Mouse (Mus musculus) intestine, embryonic 16.5 days (tissue): Measurements from ENCODE around the gene Lgals9. TPM values are rescaled to one million over a fixed set of nuclear protein-coding genes. Genes with fewer than 3 reads are reported as not detected.
"Not testable (repeated sequence)": the region's sequence is repeated elsewhere in the genome, so short reads cannot be mapped to it uniquely, and the experiment has no call there.

Experiments used
- ATAC-seq: fragments of 200-750 bp; cut with Nextera tagmentation; 2 replicates; pipeline ENCODE4 v1.8.0; 2017; ENCODE audit warnings: moderate TSS enrichment, moderate library complexity
- H3K27ac ChIP-seq: fragments of 300-500 bp; sonication (generic); 2 replicates; pipeline ENCODE4 v1.5.1; 2014; ENCODE audit warnings: mild to moderate bottlenecking, low read length
- H3K27me3 ChIP-seq: fragments of 300-500 bp; sonication (generic); replicated peaks from 2 replicates; pipeline ENCODE4 v1.6.1; 2014; ENCODE audit warnings: low read length, control low read depth, mixed read lengths; ENCODE audit not compliant: control insufficient read depth, insufficient read depth
- H3K36me3 ChIP-seq: fragments of 300-500 bp; sonication (generic); 2 replicates; pipeline ENCODE4 v1.6.1; 2014; ENCODE audit warnings: low read length, control low read depth; ENCODE audit not compliant: control insufficient read depth, insufficient read depth
- H3K4me1 ChIP-seq: fragments of 300-500 bp; sonication (generic); 2 replicates; pipeline ENCODE4 v1.6.1; 2014; ENCODE audit warnings: low read length, control low read depth, mixed read lengths; ENCODE audit not compliant: control insufficient read depth, insufficient read depth
- H3K4me2 ChIP-seq: fragments of 300-500 bp; sonication (generic); 2 replicates; pipeline ENCODE4 v1.6.1; 2014; ENCODE audit warnings: low read depth, low read length, control low read depth
- H3K4me3 ChIP-seq: fragments of 300-500 bp; sonication (generic); 2 replicates; pipeline ENCODE4 v1.5.1; 2014; ENCODE audit warnings: mild to moderate bottlenecking, low read length
- H3K9ac ChIP-seq: fragments of 300-500 bp; sonication (generic); 2 replicates; pipeline ENCODE4 v1.6.1; 2014; ENCODE audit warnings: low read depth, low read length
- H3K9me3 ChIP-seq: fragments of 300-500 bp; sonication (generic); 2 replicates; pipeline ENCODE4 v1.6.1; 2016; ENCODE audit warnings: low read length, control low read depth; ENCODE audit not compliant: control insufficient read depth
- WGBS: fragments of 180-500 bp; shearing (Covaris S2); extraction: QIAGEN DNeasy Blood & Tissue Kit; methylation state at CpG from one replicate; pipeline ENCODE4 v1.1.7; 2014; 5-methylcytosine and 5-hydroxymethylcytosine counted together
- polyA plus RNA-seq: library from polyadenylated mRNA; unstranded; fragments of >200 nt; fragmentation: Nextera tagmentation; extraction: Ambion mirVana; gene quantifications from 2 replicates; pipeline ENCODE4 v1.2.1, GENCODE M21; 2015

Gene Lgals9
- polyA plus RNA-seq, 1 experiment from 2014 or later, result 96.1 TPM

DNA sequence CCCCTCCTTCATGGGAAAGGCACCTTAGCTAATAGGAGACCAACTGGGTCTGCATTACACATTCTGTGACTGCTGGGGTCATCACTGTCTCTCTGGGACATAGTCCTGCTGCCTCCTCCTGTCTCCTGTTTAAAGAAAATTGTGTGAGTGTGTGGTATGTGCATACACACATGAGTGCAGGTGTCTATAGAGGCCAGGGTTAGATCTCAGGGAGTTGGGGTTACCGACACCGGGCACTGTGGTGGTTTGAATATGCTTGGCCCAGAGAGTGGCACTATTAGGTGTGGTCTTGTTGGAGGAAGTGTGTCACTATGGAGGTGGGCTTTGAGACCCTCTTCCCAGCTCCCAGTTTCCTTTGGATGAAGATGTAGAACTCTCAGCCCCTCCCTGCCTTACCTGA is 27.8 kb upstream of the Lgals9 start:
- no peak overlapping the region for H3K9ac ChIP-seq
- H3K36me3 ChIP-seq, result peaks cover 3% of the 10 kb centered on the region; the same call in 1 of the 2 replicates
- no peak overlapping the region for H3K4me3 ChIP-seq
- H3K27ac ChIP-seq, result no peak overlapping the region
- H3K4me1 ChIP-seq, result peaks cover 18% of the 10 kb centered on the region
- no peaks in the 10 kb centered on the region for H3K27me3 ChIP-seq
- no peaks in the 10 kb centered on the region for H3K9me3 ChIP-seq
- H3K4me2 ChIP-seq, result no peak overlapping the region
- 100% methylated on average over 2 of the region's 2 CpGs for WGBS
- ATAC-seq, result no peak

GRCm38 (mm10) chr11:79008891-79009290 is 24.1 kb upstream of the Lgals9 start:
- Histone ChIP-seq H3K4me1 (peaks cover 16% of the 10 kb centered on the region), H3K27me3 (no peaks in the 10 kb centered on the region), H3K4me3 (no peak overlapping the region), H3K27ac (no peak overlapping the region), H3K9me3 (no peaks in the 10 kb centered on the region), H3K4me2 (no peak overlapping the region), H3K9ac (no peak overlapping the region), H3K36me3 (peaks cover 3% of the 10 kb centered on the region; the same call in 1 of the 2 replicates)
- WGBS, result 77% methylated on average over 7 of the region's 7 CpGs
- no peak for ATAC-seq

DNA sequence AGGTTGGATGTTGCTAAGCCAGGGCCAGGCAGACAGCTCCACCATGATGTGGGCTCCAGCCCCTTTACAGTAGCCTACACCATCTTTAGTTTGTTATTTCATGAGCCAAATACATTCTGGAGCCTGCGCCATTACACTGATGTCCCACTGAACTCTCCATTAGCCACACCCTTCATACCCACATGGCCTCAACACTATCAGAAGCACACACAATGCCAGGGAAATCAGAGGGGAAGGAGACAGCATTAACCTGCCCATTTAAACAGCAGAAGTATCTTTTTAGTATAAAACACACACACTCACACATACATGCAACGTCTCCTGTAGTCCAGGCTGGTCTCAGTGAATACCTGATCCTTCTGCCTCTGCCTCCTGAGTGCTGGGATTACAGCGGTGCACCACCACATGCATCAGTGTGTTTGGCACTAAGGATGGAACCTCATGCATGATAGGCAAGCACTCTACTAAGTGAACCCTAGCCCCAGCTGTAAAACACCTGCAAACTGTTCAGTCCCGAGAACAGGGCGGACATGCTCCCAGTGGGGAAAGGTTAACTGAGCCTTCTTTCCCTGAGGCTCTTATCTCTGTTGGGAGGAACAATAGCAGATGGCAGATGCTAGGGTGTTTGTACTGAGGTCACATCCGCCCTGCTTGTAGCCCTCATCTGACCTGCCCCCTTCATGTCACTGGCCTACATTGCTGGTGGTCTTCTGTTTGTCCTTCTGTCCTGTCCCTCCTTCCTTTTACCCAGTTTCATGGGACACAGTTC is 23.4 kb upstream of the Lgals9 start:
- peak; percentile 52 for ATAC-seq

GRCm38 (mm10) chr11:79007356-79007755 is 22.6 kb upstream of the Lgals9 start:
- not testable (repeated sequence) for H3K9me3 ChIP-seq, H3K36me3 ChIP-seq, H3K9ac ChIP-seq, H3K4me2 ChIP-seq, H3K27ac ChIP-seq, H3K4me3 ChIP-seq, H3K27me3 ChIP-seq, ATAC-seq
- peaks cover 28% of the 10 kb centered on the region for H3K4me1 ChIP-seq
- WGBS, result 67% methylated on average over 3 of the region's 3 CpGs

More for the DNA sequence above, 23.4 kb upstream of the Lgals9 start:
- Histone ChIP-seq H3K27ac (peak overlapping the region; percentile 75), H3K4me1 (peaks cover 21% of the 10 kb centered on the region), H3K27me3 (no peaks in the 10 kb centered on the region), H3K36me3 (peaks cover 3% of the 10 kb centered on the region; the same call in 1 of the 2 replicates), H3K9me3 (no peaks in the 10 kb centered on the region), H3K4me2 (no peak overlapping the region), H3K4me3 (no peak overlapping the region), H3K9ac (no peak overlapping the region; the same call in 1 of the 2 replicates)
- WGBS, result 74% methylated on average over 6 of the region's 6 CpGs

GRCm38 (mm10) chr11:79006417-79006816 is 21.7 kb upstream of the Lgals9 start:
- WGBS, result 47% methylated on average over 5 of the region's 5 CpGs
- H3K27me3 ChIP-seq, result no peaks in the 10 kb centered on the region
- no peaks in the 10 kb centered on the region for H3K9me3 ChIP-seq
- peak; percentile 44 for ATAC-seq
- no peaks in the 10 kb centered on the region for H3K36me3 ChIP-seq
- no peak overlapping the region for H3K4me3 ChIP-seq
- H3K9ac ChIP-seq, result no peak overlapping the region
- peaks cover 33% of the 10 kb centered on the region for H3K4me1 ChIP-seq
- no peak overlapping the region for H3K27ac ChIP-seq
- no peak overlapping the region for H3K4me2 ChIP-seq

GRCm38 (mm10) chr11:79005578-79006394 is 21.0 kb upstream of the Lgals9 start:
- H3K9ac ChIP-seq, result no peak overlapping the region
- no peak overlapping the region for H3K4me3 ChIP-seq
- no peaks in the 10 kb centered on the region for H3K9me3 ChIP-seq
- H3K4me1 ChIP-seq, result peaks cover 33% of the 10 kb centered on the region
- WGBS, result 77% methylated on average over 14 of the region's 14 CpGs
- no peak overlapping the region for H3K4me2 ChIP-seq
- no peak for ATAC-seq
- H3K27ac ChIP-seq, result 0 out of 2 replicates have a peak overlapping the region, but pooled peaks have one; percentile 23
- no peaks in the 10 kb centered on the region for H3K27me3 ChIP-seq
- H3K36me3 ChIP-seq, result no peaks in the 10 kb centered on the region

- Histone ChIP-seq H3K4me1 (peaks cover 33% of the 10 kb centered on the region), H3K27me3 (no peaks in the 10 kb centered on the region), H3K9me3 (no peaks in the 10 kb centered on the region), H3K27ac (peak overlapping the region; percentile 67), H3K4me2 (no peak overlapping the region), H3K36me3 (no peaks in the 10 kb centered on the region), H3K4me3 (no peak overlapping the region), H3K9ac (no peak overlapping the region)
- ATAC-seq, result peak; percentile 63
- WGBS, result 59% methylated on average over 10 of the region's 10 CpGs
These were observed 19.3 kb upstream of the Lgals9 start for GRCm38 (mm10) chr11:79003769-79004638.

DNA sequence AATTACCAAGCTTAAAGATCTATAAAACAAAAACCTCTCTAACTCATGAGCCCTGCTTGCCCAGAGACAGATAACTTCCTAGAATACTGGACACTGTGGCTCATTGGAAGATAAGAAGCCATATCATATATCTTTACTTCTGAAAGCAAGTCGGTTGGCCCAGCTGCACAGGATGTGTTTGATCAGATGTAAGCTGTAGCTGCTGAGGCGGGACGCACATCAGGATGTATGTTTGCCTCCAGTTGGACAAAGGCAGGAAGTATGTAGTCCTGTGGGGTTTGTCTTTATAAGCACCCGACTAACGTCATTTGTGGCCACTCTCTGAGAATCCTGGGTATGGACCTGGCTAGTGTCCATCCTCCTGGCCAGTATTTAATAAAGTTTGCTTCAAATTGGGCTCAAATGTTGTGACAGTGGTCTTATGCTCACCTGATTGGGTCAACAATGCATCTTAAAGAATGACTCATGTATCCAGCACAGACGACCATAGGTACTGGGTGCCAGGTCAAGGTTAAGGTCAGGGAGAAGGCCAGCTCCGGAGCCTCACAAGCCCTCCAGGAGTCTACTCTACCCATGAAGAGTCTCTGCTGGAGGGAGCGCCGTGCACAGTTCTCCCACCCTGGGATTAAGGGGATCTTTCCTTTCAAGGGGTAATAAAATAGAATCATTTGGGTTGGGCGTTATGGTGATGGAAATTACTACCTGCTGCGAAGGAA is 18.5 kb upstream of the Lgals9 start:
- Histone ChIP-seq H3K4me3 (no peak overlapping the region), H3K27me3 (no peaks in the 10 kb centered on the region), H3K4me2 (no peak overlapping the region), H3K27ac (peak overlapping the region; percentile 67), H3K4me1 (peaks cover 30% of the 10 kb centered on the region), H3K9me3 (no peaks in the 10 kb centered on the region), H3K9ac (no peak overlapping the region), H3K36me3 (no peaks in the 10 kb centered on the region)
- 46% methylated on average over 11 of the region's 11 CpGs for WGBS
- peak; percentile 30; the same call in 1 of the 2 replicates for ATAC-seq
